Comparison of ENCODE assay signal across 21 mouse cellular contexts in genomic region chr2:48846689-48847398, GRCm38 (mm10). TPM values are rescaled to one million over a fixed set of nuclear protein-coding genes. Genes with fewer than 3 reads are reported as not detected.
DNase-seq lines count a peak whose midpoint lies in the region; TF ChIP-seq lines count a peak whose summit lies in the region.
"Had no signal": no experiment of that assay in that cellular context is flagged by ENCODE, and none has a peak within 500 bp of the region (broad histone marks: within the 10 kb centered on the region; RNA-seq: fewer than 3 reads in every experiment).

No protein-coding gene starts in this region.

- no peaks in the 10 kb centered on the region for H3K36me3 ChIP-seq in myocyte (ENCODE audit: control insufficient read depth, insufficient read depth)
- H3K36me3 ChIP-seq: heart, embryonic 12.5 days had no signal

- peak overlapping the region; percentile 66 for H3K4me2 ChIP-seq in myocyte (ENCODE audit: low read depth)
- H3K4me2 ChIP-seq: heart, embryonic 12.5 days had no signal

- H3K4me3 ChIP-seq in myocyte: no peak overlapping the region
- H3K4me3 ChIP-seq: heart, embryonic 12.5 days; left cerebral cortex, adult 2 months had no signal

- TF ChIP-seq POLR2A in myocyte (IDR thresholded peaks at IDR 0.05; ENCODE audit: insufficient read length, low read depth): no peak

- no peak overlapping the region for H3ac ChIP-seq in myocyte (ENCODE audit: control insufficient read depth, insufficient read length)

- H3K27me3 ChIP-seq in myocyte (ENCODE audit: control insufficient read depth, insufficient read depth, insufficient read length): no peaks in the 10 kb centered on the region
- H3K27me3 ChIP-seq: CH12.LX; heart, embryonic 12.5 days had no signal

- peaks cover 73% of the 10 kb centered on the region for H3K79me2 ChIP-seq in myocyte (ENCODE audit: control insufficient read depth, insufficient read depth)

- DNase-seq in embryo, embryonic 10.5 days (ENCODE audit: low spot score): peak; percentile 42
- no peak for DNase-seq in embryo, embryonic 10 days (ENCODE audit: low spot score)
- DNase-seq in kidney, adult 9 months: peak; percentile 26
- DNase-seq in kidney, adult 8-10 months: no peak
- peak; percentile 29 for DNase-seq in lung, postnatal 10 days
- DNase-seq in lung, postnatal 25 days (ENCODE audit: low spot score): no peak
- no peak for DNase-seq in ovary, adult 18-20 months (ENCODE audit: low spot score)
- DNase-seq: cerebellum, adult 2 months; gastrocnemius, postnatal 10 days; heart, adult 11 months; heart, postnatal 14 days; layer of hippocampus, adult 9-11 months; left cerebral cortex, postnatal 4 days; liver; midbrain, embryonic 14.5 days; retina, postnatal 1 day; thymus, postnatal 14 days had no signal

TF ChIP-seq in myocyte, 11 proteins besides CTCF, POLR2A, EP300 and RAD21:
- TF ChIP-seq USF1 (IDR thresholded peaks at IDR 0.05; ENCODE audit: low read depth): no peak
- TF ChIP-seq REST (IDR thresholded peaks at IDR 0.05; ENCODE audit: insufficient read depth, insufficient read length): no peak
- no peak for TF ChIP-seq E2F4 (IDR thresholded peaks at IDR 0.05; ENCODE audit: insufficient read depth)
- no peak for TF ChIP-seq POLR2AphosphoS2 (IDR thresholded peaks at IDR 0.05; ENCODE audit: insufficient read length, low read depth)
- TF ChIP-seq SRF (IDR thresholded peaks at IDR 0.05; ENCODE audit: control insufficient read depth, insufficient read length, low read depth): no peak
- TF ChIP-seq TCF3 (IDR thresholded peaks at IDR 0.05; ENCODE audit: insufficient read length, low read depth): peak; percentile 33
- TF ChIP-seq TCF12 (IDR thresholded peaks at IDR 0.05; ENCODE audit: insufficient read depth, poor library complexity, severe bottlenecking): peak; percentile 71
- TF ChIP-seq MYOD1 (IDR thresholded peaks at IDR 0.05; ENCODE audit: control insufficient read depth in 1 of 3, insufficient read length in 2 of 3, low read depth in 2 of 3): peak; percentile 61 to 92 (median 85)
TF ChIP-seq in myocyte: peak in this region for 3.

RNA-seq across cellular contexts. Expression of gene Acvr2a, which starts 32.9 kb away (rescaled TPM):
- 4.1 TPM for polyA plus RNA-seq in myocyte (2012; fragmentation: generic; extraction: Trizol)

Comparison
In these comparisons a context has a peak if more than half of its experiments do, and no peak if none do; other contexts are left out.
1. DNase-seq: peak in embryo, embryonic 10.5 days (single experiment), kidney, adult 9 months (single experiment) and lung, postnatal 10 days (single experiment); none in embryo, embryonic 10 days (single experiment), kidney, adult 8-10 months (0 of 2), lung, postnatal 25 days (single experiment) and ovary, adult 18-20 months (single experiment).